Mouse (Mus musculus): ENCODE results near the gene Arl6ip5. TPM values are rescaled to one million over a fixed set of nuclear protein-coding genes. Genes with fewer than 3 reads are reported as not detected.

Gene Arl6ip5
- polyA plus RNA-seq, 1 experiment from 2014 or later: 40.0 TPM

DNA sequence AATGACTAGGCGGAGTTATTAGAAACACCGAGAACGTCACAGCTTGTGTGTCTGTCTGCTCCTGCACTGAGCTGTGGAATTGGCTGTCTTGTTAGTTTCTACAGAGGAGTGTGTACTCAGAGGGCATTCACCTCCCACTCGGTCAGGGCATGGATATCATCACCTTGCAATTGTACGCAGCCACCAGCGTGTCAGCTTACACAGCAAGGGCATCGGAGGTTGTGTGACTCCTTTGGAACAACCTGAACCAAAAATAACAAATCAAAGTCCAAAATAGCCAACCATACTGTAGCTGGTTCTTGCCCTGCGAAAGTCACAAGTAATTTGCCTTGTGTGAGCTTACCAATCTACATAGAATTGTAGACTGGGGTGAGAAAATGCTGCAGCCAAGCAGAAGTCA, 54.8 kb downstream of the Arl6ip5 start:
- H3K4me3 ChIP-seq: no peak overlapping the region
- H3K27me3 ChIP-seq (ENCODE audit: poor library complexity, severe bottlenecking): no peaks in the 10 kb centered on the region
- H3K9me3 ChIP-seq: no peaks in the 10 kb centered on the region
- WGBS: 89% methylated on average over 8 of the region's 8 CpGs
- DNase-seq (ENCODE audit: extremely low spot score, low spot score): no peak
- no peak overlapping the region for H3K27ac ChIP-seq
- H3K36me3 ChIP-seq (replicated peaks): no peaks in the 10 kb centered on the region
- peaks cover 6% of the 10 kb centered on the region; the same call in 1 of the 2 replicates for H3K4me1 ChIP-seq

DNA sequence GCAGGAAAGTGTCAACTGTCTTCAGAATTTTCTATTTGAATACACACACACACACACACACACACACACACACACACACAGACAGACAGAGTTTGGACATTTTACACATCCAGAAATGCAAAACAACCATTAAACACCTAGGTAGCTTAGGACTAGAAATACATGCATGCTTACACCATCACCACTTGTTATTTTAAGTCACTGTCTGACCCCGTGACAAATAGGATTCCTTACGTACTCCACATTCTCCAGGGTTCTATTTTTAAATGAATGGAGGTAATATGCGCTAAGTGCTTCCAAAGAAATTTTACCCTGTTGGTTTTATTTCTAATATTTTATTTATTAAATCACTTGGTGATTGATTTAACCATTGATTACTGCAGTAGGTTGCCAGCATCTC, 55.2 kb downstream of the Arl6ip5 start:
- H3K36me3 ChIP-seq (replicated peaks): no peaks in the 10 kb centered on the region
- peaks cover 6% of the 10 kb centered on the region; the same call in 1 of the 2 replicates for H3K4me1 ChIP-seq
- H3K27ac ChIP-seq: no peak overlapping the region
- no peak for DNase-seq (ENCODE audit: extremely low spot score, low spot score)
- WGBS: 84% methylated on average over 3 of the region's 3 CpGs
- no peaks in the 10 kb centered on the region for H3K9me3 ChIP-seq
- no peak overlapping the region for H3K4me3 ChIP-seq
- H3K27me3 ChIP-seq (ENCODE audit: poor library complexity, severe bottlenecking): no peaks in the 10 kb centered on the region

DNA sequence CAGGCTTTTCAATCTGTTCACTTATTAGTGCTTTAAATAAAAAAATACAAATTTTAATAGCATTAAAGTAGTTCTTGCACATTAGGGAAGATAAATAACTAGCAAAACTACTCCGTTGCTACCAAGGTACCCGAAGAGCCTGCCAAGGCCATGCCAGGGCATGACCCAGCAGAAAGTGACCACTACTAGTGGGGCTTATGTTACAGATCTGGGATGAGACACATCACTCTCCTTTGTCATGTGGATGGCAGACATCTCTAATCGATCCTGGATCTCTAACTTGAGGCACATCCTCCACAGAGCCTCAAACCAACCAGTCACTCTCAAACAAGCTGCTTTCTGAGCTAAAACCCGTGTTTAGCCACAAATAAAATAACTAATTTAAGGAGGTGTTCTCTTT, 56.2 kb downstream of the Arl6ip5 start:
- Histone ChIP-seq H3K36me3 (replicated peaks) (no peaks in the 10 kb centered on the region), H3K4me3 (no peak overlapping the region), H3K27ac (no peak overlapping the region), H3K4me1 (peaks cover 6% of the 10 kb centered on the region; the same call in 1 of the 2 replicates), H3K27me3 (ENCODE audit: poor library complexity, severe bottlenecking) (0 out of 2 replicates have a peak, but pooled peaks cover under 1% of the 10 kb centered on the region), H3K9me3 (no peaks in the 10 kb centered on the region)
- WGBS: 83% methylated on average over 4 of the region's 4 CpGs
- no peak for DNase-seq (ENCODE audit: extremely low spot score, low spot score)

DNA sequence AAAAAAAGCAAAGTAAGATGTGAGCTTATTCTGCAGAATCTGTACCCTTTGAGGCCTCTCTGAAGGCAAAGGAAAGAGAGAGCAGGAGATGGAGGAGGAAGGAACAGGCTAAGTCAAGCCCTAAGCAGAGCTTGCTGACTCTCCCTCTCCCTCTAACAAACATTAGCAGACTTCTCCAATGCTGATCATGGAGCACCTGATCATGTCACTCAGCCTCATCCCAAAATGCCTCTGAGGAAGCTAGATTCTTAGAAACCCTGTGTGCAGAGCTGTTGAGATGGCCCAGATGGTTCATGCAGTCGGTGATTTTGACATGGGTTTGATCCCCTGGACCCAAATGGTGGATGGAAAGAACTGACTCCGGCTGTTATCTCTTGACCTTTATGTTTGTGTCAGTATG, 56.6 kb downstream of the Arl6ip5 start:
- Histone ChIP-seq H3K9me3 (no peaks in the 10 kb centered on the region), H3K4me1 (peaks cover 6% of the 10 kb centered on the region; the same call in 1 of the 2 replicates), H3K27ac (no peak overlapping the region), H3K36me3 (replicated peaks) (no peaks in the 10 kb centered on the region), H3K4me3 (no peak overlapping the region), H3K27me3 (ENCODE audit: poor library complexity, severe bottlenecking) (0 out of 2 replicates have a peak, but pooled peaks cover 3% of the 10 kb centered on the region)
- DNase-seq (ENCODE audit: extremely low spot score, low spot score): no peak
- WGBS: 94% methylated on average over 2 of the region's 2 CpGs

DNA sequence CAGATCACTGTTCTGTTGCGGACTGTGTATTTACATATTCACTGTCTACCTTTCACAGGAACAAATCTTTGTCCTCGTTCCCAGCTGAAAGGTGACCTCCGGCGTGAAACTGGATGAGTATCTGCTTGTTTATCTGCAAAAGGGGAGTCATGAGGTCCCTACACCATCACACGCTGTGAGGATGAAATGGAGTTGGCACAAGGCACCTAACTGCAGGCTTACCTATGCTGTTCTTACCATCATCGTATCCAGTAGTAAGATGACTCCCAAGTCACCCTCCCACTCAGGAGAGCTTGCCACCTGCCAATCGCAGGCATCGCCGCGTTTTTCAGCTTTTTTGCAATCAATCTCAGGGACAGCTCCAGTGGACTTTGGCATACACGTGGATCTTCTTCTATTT, 59.1 kb downstream of the Arl6ip5 start:
- H3K27me3 ChIP-seq (ENCODE audit: poor library complexity, severe bottlenecking): 0 out of 2 replicates have a peak, but pooled peaks cover 3% of the 10 kb centered on the region
- no peaks in the 10 kb centered on the region for H3K9me3 ChIP-seq
- peaks cover 9% of the 10 kb centered on the region for H3K4me1 ChIP-seq
- no peak overlapping the region for H3K27ac ChIP-seq
- H3K4me3 ChIP-seq: no peak overlapping the region
- WGBS: 80% methylated on average over 11 of the region's 11 CpGs
- no peaks in the 10 kb centered on the region for H3K36me3 ChIP-seq (replicated peaks)
- DNase-seq (ENCODE audit: extremely low spot score, low spot score): no peak

DNA sequence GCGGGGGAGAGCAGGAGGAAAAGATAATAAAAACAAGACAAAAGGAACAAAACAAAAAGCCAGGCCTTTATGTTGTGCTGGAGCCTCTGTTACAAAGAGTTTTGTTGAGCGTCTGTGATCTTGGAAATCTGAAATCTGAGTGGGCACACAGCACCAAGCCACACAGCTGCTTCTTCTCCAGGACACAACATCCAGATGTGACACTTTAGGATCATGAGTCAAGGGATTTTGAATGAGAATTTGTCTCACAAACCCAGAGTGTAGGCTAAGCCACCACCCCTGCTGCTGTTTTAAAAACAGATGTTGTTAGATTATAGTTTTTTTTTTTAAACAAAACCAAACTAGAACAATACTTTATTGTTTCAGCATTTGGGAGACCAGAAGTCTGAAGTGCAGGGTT, 61.9 kb downstream of the Arl6ip5 start:
- H3K27ac ChIP-seq: no peak overlapping the region
- H3K9me3 ChIP-seq: no peaks in the 10 kb centered on the region
- no peak for DNase-seq (ENCODE audit: extremely low spot score, low spot score)
- peaks cover 24% of the 10 kb centered on the region for H3K4me1 ChIP-seq
- H3K4me3 ChIP-seq: no peak overlapping the region
- H3K36me3 ChIP-seq (replicated peaks): no peaks in the 10 kb centered on the region
- H3K27me3 ChIP-seq (ENCODE audit: poor library complexity, severe bottlenecking): peaks cover 25% of the 10 kb centered on the region
- WGBS: 60% methylated on average over 2 of the region's 2 CpGs

DNA sequence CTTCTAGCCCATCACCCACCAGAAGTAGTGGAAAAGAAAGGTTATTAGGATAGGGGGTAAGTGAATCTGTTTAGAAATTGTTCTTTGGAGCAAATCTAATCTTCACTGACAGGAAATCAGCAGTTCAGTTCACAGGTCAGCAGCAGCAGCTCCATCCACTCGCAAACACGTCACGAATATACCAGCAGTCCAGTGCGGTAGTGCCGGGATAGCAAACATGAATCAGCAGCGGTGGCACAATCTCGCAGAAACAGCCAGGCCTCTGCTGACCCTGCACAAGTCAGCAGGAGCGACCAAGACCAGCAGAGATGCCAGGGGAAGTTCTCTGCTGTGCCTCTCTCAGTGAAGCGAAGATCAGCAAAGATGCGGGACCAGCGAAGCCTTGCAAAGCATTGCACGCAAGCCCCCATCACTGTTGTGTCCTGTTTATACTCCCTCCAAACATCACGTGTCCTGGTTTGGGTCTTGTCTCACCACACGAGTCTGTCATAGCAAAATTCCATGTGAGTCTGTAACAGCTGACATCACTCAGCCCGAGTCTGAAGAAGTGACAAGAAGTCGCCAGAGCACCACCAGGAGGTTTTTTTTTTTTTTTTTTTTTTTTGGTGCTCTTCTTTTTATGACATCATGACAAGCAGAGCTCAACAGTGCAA, 62.7 kb downstream of the Arl6ip5 start:
- no peak overlapping the region for H3K4me3 ChIP-seq
- H3K27ac ChIP-seq: no peak overlapping the region
- no peaks in the 10 kb centered on the region for H3K9me3 ChIP-seq
- H3K36me3 ChIP-seq (replicated peaks): no peaks in the 10 kb centered on the region
- H3K4me1 ChIP-seq: peaks cover 27% of the 10 kb centered on the region
- no peak for DNase-seq (ENCODE audit: extremely low spot score, low spot score)
- peaks cover 28% of the 10 kb centered on the region for H3K27me3 ChIP-seq (ENCODE audit: poor library complexity, severe bottlenecking)
- 85% methylated on average over 16 of the region's 16 CpGs for WGBS

DNA sequence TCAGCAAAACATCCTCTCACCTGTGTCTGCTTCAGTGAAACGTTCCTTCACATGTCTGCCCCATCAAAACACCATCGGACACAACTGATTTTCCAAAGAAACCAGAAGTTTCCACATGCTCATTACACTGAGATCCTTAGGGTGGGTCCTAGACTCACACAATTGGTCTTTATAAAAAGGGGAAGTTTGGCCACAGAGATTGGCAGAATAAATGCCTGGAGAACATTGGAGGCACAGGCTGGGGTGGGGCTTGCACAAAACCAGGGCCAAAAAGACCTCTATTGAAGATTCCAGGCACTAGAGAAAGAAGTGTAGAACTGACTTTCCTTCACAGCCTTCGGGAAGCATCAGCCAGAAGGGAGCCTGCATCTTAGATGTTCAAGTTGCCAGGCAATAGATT, 63.3 kb downstream of the Arl6ip5 start:
- no peaks in the 10 kb centered on the region for H3K9me3 ChIP-seq
- no peak for DNase-seq (ENCODE audit: extremely low spot score, low spot score)
- 84% methylated on average over 3 of the region's 3 CpGs for WGBS

DNA sequence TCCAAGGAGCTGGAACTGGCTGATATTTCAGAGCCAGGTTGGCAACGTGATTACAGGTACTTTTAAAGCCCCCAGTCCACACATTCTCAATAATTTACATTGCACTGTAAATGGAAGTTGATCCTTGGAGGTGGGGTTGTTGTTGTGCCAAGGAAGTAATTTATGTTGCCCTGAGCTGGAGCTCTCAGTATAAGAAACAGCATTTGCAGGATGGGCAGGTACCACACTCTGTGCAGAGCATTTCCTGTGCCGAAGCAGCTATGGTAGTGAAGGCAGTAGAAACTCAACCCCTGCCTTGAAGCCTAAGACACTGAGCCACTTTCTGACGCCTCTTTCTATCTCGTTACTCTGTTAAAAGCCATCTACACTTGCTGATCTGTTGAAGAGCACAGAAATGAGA, 65.3 kb downstream of the Arl6ip5 start:
- H3K4me1 ChIP-seq: peaks cover 35% of the 10 kb centered on the region
- DNase-seq (ENCODE audit: extremely low spot score, low spot score): no peak
- no peaks in the 10 kb centered on the region for H3K36me3 ChIP-seq (replicated peaks)
- no peak overlapping the region for H3K27ac ChIP-seq
- peaks cover 44% of the 10 kb centered on the region for H3K27me3 ChIP-seq (ENCODE audit: poor library complexity, severe bottlenecking)
- 60% methylated on average over 4 of the region's 4 CpGs for WGBS
- no peak overlapping the region for H3K4me3 ChIP-seq
- no peaks in the 10 kb centered on the region for H3K9me3 ChIP-seq

More for the DNA sequence above, 63.3 kb downstream of the Arl6ip5 start:
- Histone ChIP-seq H3K27me3 (ENCODE audit: poor library complexity, severe bottlenecking) (peaks cover 31% of the 10 kb centered on the region), H3K27ac (no peak overlapping the region), H3K4me3 (no peak overlapping the region), H3K4me1 (peaks cover 32% of the 10 kb centered on the region), H3K36me3 (replicated peaks) (no peaks in the 10 kb centered on the region)

DNA sequence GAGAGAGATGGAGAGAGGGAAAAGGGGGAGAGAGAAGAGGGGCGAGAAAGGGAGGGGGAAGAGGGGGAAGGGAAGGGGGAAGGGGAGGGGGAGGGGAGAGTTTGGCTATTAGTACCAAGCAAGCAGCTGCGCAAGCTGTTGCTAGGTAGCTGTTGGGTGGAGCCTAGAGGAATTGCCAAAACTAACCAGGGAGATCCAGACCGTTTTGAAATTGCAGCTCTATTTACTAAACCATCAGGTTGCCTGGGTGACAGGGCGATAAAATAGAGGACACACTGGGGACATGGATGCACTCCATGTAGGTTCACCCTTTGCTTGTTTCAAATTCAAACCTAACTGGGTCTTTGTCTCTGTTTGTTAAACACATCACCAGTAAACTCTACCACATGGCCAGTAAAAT, 65.9 kb downstream of the Arl6ip5 start:
- H3K36me3 ChIP-seq (replicated peaks): no peaks in the 10 kb centered on the region
- peaks cover 35% of the 10 kb centered on the region for H3K4me1 ChIP-seq
- 29% methylated on average over 4 of the region's 4 CpGs for WGBS
- no peak for DNase-seq (ENCODE audit: extremely low spot score, low spot score)
- peaks cover 44% of the 10 kb centered on the region for H3K27me3 ChIP-seq (ENCODE audit: poor library complexity, severe bottlenecking)
- H3K9me3 ChIP-seq: no peaks in the 10 kb centered on the region
- H3K4me3 ChIP-seq: no peak overlapping the region
- H3K27ac ChIP-seq: no peak overlapping the region

DNA sequence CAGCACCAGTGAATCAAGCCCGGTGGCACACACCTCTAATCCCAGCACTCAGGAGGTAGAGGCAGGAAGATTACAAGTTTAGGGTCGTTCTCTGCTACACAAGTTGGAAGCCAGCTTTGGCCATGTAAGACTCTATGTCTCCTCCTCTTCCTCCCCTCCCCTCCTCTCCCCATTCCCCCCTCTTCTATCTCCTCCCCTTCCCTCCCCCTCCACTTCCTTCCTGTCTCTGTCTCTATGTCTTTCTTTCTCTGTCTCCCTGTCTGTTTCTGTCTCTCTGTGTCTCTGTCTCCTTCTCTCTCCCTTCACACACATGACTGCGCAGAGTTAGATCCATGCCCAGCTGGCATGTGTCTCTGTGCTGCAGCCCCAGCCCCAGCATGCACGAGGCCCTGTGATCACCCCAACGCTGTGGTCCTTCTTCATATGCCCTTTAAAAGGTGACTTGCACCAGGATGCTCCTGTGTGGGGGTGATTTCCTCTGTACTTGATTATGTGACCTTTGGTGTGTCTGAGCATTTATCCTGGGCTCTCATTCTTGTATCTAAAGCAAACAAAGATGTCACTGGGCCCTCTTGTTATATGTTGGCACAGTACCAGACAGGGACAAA, 66.5 kb downstream of the Arl6ip5 start:
- Histone ChIP-seq H3K27me3 (ENCODE audit: poor library complexity, severe bottlenecking) (peaks cover 42% of the 10 kb centered on the region), H3K4me1 (peaks cover 35% of the 10 kb centered on the region), H3K9me3 (no peaks in the 10 kb centered on the region), H3K4me3 (no peak overlapping the region), H3K27ac (no peak overlapping the region), H3K36me3 (replicated peaks) (no peaks in the 10 kb centered on the region)
- no peak for DNase-seq (ENCODE audit: extremely low spot score, low spot score)
- WGBS: 76% methylated on average over 5 of the region's 5 CpGs

DNA sequence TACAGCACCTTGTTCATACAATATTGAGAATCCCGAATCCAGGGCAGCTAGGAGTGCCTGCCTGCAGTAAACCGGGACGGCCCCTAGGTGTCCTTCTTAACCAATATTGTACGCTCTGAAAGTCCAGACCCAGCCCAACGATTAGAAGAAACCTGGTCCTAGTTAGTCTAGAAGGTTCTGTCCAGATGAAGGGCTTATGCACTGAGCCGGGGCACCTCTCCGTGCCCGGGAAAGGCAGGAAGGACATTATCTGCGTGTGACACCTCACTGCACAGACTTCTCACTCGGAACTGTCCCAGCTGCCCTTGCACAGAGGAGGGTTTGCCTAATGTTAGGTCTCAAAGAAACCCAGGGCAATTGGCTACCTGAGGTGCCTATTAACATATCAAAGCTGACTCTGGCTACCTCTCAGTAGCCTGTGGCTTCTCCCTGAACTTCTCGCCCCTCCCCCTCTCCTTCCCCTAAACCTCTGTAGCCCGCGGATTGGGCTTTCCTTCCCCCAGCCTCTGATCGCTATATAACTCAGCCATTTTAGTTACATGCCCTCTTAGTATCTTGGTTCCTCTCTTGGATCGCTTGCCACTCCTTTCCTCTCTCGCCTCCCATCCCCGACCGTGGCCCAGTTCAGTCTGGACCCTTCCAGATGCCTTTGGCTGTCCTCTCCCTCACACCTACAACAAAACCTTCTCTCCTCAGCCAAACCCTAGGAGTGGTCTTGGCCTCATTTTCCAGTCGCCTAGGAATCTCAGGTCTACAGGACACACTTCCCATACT, 67.7 kb downstream of the Arl6ip5 start:
- DNase-seq (ENCODE audit: extremely low spot score, low spot score): peak; percentile 76
- Histone ChIP-seq H3K36me3 (replicated peaks) (no peaks in the 10 kb centered on the region), H3K27ac (peak overlapping the region; percentile 69), H3K9me3 (no peaks in the 10 kb centered on the region), H3K27me3 (ENCODE audit: poor library complexity, severe bottlenecking) (peaks cover 42% of the 10 kb centered on the region), H3K4me1 (peaks cover 33% of the 10 kb centered on the region), H3K4me3 (peak overlapping the region; percentile 40)
- 2% methylated on average over 19 of the region's 19 CpGs for WGBS

DNA sequence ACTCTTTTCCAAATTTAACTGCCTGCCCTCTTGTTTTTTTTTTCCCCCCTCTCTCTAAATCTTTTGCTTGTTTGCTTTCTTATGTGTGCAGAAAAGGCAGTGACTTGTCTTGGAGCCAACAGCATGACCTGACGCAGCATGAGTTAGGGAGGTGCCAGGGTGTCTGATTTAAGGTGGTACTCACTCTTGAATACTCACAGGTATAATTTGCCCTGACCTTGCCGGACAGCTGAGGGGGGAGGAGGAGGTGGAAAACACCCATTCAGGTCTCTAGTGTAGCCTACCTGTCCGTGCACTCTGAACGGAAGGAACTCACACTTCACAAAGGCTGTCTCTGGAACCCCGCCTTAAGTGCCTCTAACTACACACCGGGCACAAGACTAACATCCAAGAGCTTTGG, 68.4 kb downstream of the Arl6ip5 start:
- H3K4me3 ChIP-seq: no peak overlapping the region
- peak overlapping the region; percentile 69; the same call in 1 of the 2 replicates for H3K27ac ChIP-seq
- WGBS: 30% methylated on average over 6 of the region's 6 CpGs
- H3K4me1 ChIP-seq: peaks cover 32% of the 10 kb centered on the region
- peaks cover 42% of the 10 kb centered on the region for H3K27me3 ChIP-seq (ENCODE audit: poor library complexity, severe bottlenecking)
- H3K36me3 ChIP-seq (replicated peaks): no peaks in the 10 kb centered on the region
- DNase-seq (ENCODE audit: extremely low spot score, low spot score): no peak
- no peaks in the 10 kb centered on the region for H3K9me3 ChIP-seq

Measured in forebrain, embryonic 10.5 days (tissue).